Mouse (Mus musculus): ENCODE measurements around the gene Cnga4.

DNA sequence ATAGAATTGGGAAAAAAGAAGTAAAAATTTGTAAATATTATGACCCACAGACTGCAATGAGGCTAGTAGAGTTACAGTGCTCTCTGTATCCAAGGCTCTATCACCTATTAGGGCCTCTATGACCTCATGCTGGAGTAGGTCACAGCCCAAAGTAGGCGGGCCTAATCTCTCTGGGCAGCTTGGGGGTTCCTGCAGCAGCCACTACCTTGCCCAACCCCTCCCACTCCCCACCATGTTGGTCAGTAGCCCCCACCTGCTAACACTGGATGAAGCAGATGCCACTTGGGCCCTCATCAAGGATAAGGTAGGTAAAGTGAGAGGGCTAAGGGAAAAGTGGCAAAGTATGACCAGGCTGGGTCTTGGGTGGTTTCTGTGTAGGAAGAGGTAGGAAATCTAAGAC lies 29.5 kb upstream of the Cnga4 start, which contains the start of gene Gm5901:
- TF ChIP-seq CTCF (IDR thresholded peaks at IDR 0.05), result no peak
- TF ChIP-seq EP300 (IDR thresholded peaks at IDR 0.05), result no peak

All from lung, postnatal 0 days (tissue).